Mouse (Mus musculus): Measurements from ENCODE around the gene Ptpdc1.

Ptpdc1 gene

DNA sequence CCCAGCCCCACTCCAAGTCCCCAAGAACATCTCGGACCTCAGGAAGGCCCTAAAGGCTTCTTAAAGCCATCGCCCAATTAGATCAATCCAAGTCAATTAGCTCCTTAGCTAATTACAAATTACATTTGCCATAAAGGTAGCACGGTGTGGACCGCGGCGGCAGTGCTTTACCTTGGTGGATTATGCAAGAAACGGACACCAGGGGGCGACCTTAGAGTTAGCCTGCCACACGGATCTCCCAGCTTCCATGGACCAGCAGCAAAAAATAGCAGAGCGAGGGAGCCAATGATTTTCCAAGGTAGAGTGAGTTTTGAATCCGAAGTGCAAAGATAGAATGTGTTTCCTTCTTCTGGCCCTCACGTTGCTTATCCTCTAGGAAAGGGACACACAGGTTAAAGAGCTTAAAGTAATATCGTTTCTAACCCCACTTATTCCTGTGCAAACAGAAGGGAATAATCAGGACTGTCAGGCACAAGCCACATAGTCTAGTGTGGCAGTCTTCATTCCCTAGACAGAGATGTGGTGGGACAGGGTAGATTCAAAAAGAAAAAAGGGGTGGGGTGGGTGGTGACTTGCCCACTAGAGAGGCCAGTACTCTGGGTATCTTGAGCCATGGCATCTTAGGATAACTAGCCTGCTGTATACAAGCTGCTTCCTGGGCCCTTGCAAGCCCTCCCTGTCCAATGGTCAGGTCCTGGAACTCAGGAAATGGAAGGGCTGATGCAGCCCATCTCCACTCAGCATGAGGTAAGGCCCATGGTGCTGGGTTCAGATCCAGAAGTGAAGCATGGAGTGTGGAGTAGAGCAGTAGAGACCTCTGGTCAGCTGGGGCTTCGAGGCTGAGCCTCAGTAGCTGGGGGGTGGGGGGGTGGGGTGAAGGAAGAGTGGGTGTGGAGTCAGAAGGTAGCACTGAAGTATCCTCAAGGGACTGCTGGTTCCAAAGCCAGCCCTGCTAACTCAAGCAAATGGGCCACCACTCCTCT, 28.6 kb upstream of the Ptpdc1 start:
- DNase-seq: peak; percentile 84

GRCm38 (mm10) chr13:48651132-48652065, 25.9 kb upstream of the Ptpdc1 start:
- no peak for DNase-seq

- DNase-seq: no peak
Measured at GRCm38 (mm10) chr13:48650615-48651014, 25.2 kb upstream of the Ptpdc1 start.

- DNase-seq: no peak
Measured at GRCm38 (mm10) chr13:48646696-48647095, 21.2 kb upstream of the Ptpdc1 start.

DNA sequence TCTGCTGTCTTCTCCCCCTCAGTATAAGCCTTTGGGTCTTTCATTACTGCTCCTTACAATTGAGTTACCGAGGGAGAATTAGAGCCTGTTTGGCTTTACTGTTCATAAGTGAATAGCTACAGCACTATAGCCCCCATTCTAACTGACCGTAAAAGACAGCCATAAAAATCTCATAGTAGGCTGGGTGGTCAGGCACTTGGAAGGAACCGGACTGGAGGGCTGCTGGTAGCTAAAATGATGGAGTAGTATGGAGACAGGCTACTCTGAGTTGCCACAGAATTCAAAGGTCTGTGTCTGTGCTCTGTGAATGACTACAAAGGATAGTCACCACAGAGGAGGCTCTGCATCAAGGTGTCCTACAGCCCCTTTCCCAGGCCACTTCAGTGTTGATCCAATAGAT, 18.5 kb upstream of the Ptpdc1 start:
- DNase-seq: no peak

- no peak for DNase-seq
Measured at GRCm38 (mm10) chr13:48643072-48643471, 17.6 kb upstream of the Ptpdc1 start.

GRCm38 (mm10) chr13:48639570-48639969, 14.1 kb upstream of the Ptpdc1 start:
- no peak for DNase-seq

GRCm38 (mm10) chr13:48637706-48638105, 12.2 kb upstream of the Ptpdc1 start:
- no peak for DNase-seq

DNA sequence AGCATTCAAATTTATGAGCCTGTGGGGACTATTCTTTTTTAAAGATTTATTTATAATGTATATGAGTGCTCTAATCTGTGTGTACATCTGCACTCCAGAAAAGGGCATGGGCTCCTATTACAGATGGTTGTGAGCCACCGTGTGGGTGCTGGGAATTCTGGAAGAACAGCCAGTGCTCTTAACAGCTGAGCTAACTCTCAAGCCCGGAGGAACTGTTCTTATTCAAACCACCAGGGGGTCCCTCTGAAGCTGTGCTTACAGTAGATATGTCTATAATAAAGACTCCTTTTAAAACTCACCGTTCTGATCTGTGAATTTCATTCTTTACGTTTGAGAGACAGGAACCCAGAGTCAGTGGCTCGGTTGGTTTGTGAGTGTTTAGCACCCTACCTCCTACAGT, 6.2 kb upstream of the Ptpdc1 start:
- DNase-seq: no peak

DNA sequence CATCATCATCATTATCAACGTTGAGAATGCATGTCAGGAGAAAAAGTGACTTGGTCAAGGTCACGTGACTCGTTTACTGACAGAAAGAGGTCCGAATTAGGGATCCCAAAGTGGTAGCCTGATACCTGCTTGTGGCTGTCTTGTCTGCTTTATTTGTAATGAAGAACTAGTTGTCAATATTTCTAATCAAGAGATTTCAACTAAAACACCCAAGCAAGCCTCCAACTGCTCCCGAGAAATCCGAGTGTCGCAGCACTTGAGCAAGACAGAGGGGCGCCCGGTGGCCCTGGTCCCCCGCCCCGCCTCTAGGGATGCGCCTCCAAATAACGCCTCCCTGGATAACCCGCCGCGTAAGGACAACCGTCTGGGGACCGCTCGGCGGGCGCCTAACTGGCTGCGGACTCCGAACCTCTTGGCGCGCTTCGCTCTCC, 481 bp downstream of the Ptpdc1 start:
- DNase-seq: no peak

GRCm38 (mm10) chr13:48618890-48619289, 6.6 kb downstream of the Ptpdc1 start:
- DNase-seq: no peak

GRCm38 (mm10) chr13:48617774-48618173, 7.7 kb downstream of the Ptpdc1 start:
- no peak for DNase-seq

DNA sequence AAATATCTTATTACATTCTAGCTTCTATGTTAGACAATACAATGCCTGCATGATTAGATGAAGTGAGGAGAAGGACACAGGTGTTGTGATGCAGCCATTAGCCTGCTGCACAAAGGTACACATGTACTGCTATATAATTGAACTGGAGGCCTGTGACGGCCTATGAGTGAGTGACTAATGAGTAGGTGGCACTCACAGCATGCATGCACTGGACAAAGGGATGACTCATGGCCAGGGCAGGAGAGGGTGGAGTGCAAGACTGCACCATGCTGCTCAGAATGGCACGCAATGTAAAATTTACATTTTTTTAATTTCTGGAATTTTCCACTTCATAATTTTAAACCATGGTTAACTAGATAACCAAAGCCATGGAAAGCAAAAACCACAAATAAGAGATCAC, 10.9 kb downstream of the Ptpdc1 start:
- DNase-seq: no peak

- no peak for DNase-seq
Measured at GRCm38 (mm10) chr13:48609106-48609505, 16.4 kb downstream of the Ptpdc1 start.

DNA sequence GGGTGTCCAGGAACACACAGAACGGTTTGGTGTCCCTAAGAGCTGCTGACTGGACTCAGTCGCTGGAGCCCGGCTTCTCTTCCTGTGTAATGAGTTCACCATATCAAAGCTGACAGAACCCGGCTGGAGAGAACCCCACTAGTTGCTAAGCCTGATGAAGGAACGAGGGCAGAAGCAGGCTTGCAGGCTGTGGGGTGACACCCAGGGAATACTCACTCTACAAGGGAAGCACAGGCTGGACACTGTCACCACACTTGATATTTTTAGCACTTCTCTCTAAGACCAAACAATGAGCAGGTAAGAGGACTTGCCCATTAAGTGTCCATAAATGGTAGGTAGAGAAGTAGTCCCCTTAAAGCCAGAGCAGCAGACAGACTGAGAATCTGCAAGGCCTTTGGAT, 20.9 kb downstream of the Ptpdc1 start:
- DNase-seq: no peak

DNA sequence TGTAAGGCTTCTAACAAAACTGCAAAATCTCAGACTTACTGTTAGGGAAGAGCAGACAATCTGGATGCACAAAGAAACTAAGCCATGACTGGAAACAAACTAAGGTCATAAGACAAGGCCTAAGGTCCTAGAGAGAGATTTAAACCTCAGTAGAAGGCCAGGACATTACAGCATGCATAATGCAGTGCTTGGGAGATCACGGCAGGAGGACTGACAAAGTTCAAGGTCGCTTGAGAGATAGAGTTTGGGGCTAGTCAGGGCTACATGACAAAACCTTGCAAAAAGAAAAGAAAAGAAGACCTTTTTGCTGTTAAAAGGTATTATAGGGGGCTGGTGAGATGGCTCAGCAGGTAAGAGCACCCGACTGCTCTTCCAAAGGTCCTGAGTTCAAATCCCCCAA, 22.2 kb downstream of the Ptpdc1 start:
- no peak for DNase-seq

GRCm38 (mm10) chr13:48594605-48595004, 30.9 kb downstream of the Ptpdc1 start:
- no peak for DNase-seq

DNA sequence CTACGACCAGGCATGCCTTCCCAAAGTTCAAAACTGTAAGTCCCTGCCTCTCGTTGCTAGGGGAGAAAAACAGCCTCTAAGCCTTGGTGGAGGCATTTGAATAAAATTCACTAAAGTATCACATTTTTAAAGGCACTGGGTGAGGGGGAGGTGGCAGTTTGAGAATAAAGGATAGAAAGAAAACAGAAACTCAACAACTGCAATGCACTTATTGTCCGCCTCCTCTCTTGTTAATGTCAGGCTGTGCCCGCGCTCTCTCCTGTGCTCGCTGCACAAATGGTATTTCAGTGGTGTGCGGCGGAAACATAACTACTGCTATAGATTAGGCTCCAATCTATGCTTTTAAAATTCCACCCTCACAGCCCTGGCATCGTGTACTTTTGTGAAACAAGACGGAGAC, 31.4 kb downstream of the Ptpdc1 start:
- no peak for DNase-seq

- DNase-seq: peak; percentile 55
Measured at GRCm38 (mm10) chr13:48593181-48593580, 32.3 kb downstream of the Ptpdc1 start.

- DNase-seq: no peak
Measured at GRCm38 (mm10) chr13:48590743-48591142, 34.7 kb downstream of the Ptpdc1 start.

DNA sequence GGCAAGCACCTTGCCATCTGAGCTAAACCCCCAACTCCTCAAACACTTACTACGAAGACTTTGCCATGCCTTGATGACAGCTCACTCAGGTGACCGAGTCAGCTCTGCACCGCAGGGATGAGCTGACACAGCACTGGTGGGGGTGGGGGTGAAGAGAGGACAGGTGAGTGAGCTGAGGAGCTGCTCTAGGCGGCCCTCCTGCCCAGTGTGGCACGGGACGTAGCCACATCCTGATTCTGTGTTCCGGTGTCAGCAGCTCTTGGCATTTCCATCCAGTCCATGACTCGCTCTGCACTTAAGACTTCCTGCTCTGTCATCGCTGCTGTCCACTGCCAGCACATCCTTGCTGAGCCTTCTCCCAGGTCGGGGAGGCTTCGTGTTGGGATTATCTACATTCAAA, 38.1 kb downstream of the Ptpdc1 start:
- DNase-seq: no peak

GRCm38 (mm10) chr13:48586496-48586895, 39.0 kb downstream of the Ptpdc1 start:
- no peak for DNase-seq

GRCm38 (mm10) chr13:48585786-48586185, 39.7 kb downstream of the Ptpdc1 start:
- no peak for DNase-seq

Data from right cerebral cortex, postnatal 4 days (tissue).